Mouse (Mus musculus) midbrain, embryonic 14.5 days (tissue): ENCODE results near the gene Zzz3. TPM values are rescaled to one million over a fixed set of nuclear protein-coding genes. Genes with fewer than 3 reads are reported as not detected.
"Not testable (repeated sequence)": the region's sequence is repeated elsewhere in the genome, so short reads cannot be mapped to it uniquely, and the experiment has no call there.

Source experiments
- ATAC-seq: fragments of 200-750 bp; cut with Nextera tagmentation; 2 replicates; pipeline ENCODE4 v1.8.0; 2017; ENCODE audit warnings: moderate number of reproducible peaks, moderate library complexity; ENCODE audit not compliant: low FRiP score, low TSS enrichment
- DNase-seq: peaks from one replicate; pipeline ENCODE4 v3.0.0-alpha.2; 2015
- H3K27ac ChIP-seq: fragments of 300-500 bp; sonication (generic); replicated peaks from 2 replicates; pipeline ENCODE4 v1.5.1; 2014; ENCODE audit warnings: mild to moderate bottlenecking, low read depth, low read length, moderate library complexity
- H3K27me3 ChIP-seq: fragments of 300-500 bp; sonication (generic); 2 replicates; pipeline ENCODE4 v1.6.1; 2014; ENCODE audit warnings: low read length, control low read depth, mixed read lengths; ENCODE audit not compliant: control insufficient read depth, insufficient read depth
- H3K36me3 ChIP-seq: fragments of 300-500 bp; sonication (generic); 2 replicates; pipeline ENCODE4 v1.6.1; 2014; ENCODE audit warnings: low read length, control low read depth; ENCODE audit not compliant: control insufficient read depth, insufficient read depth
- H3K4me1 ChIP-seq: fragments of 300-500 bp; sonication (generic); 2 replicates; pipeline ENCODE4 v1.6.1; 2014; ENCODE audit warnings: mild to moderate bottlenecking, antibody characterized with exemption, low read length, control low read depth; ENCODE audit not compliant: control insufficient read depth, insufficient read depth
- H3K4me2 ChIP-seq: fragments of 300-500 bp; sonication (generic); 2 replicates; pipeline ENCODE4 v1.6.1; 2014; ENCODE audit warnings: mild to moderate bottlenecking, low read length, moderate library complexity
- H3K4me3 ChIP-seq: fragments of 300-500 bp; sonication (generic); replicated peaks from 2 replicates; pipeline ENCODE4 v1.5.1; 2014; ENCODE audit warnings: low read depth, low read length
- H3K9ac ChIP-seq: fragments of 300-500 bp; sonication (generic); replicated peaks from 2 replicates; pipeline ENCODE4 v1.6.1; 2014; ENCODE audit warnings: mild to moderate bottlenecking, low read length, moderate library complexity
- H3K9me3 ChIP-seq: fragments of 300-500 bp; sonication (generic); 2 replicates; pipeline ENCODE4 v1.6.1; 2016; ENCODE audit warnings: low read length, control low read depth, mixed read lengths; ENCODE audit not compliant: control insufficient read depth
- WGBS: fragments of 180-500 bp; shearing (Covaris S2); extraction: QIAGEN DNeasy Blood & Tissue Kit; methylation state at CpG from one replicate; pipeline ENCODE4 v1.1.7; 2014; 5-methylcytosine and 5-hydroxymethylcytosine counted together
- polyA plus RNA-seq: library from polyadenylated mRNA; unstranded; fragments of >200 nt; fragmentation: Nextera tagmentation; extraction: Ambion mirVana; gene quantifications from 2 replicates; pipeline ENCODE4 v1.2.1, GENCODE M21; 2014

Gene Zzz3
- polyA plus RNA-seq, 1 experiment from 2014 or later = 46.7 TPM

DNA sequence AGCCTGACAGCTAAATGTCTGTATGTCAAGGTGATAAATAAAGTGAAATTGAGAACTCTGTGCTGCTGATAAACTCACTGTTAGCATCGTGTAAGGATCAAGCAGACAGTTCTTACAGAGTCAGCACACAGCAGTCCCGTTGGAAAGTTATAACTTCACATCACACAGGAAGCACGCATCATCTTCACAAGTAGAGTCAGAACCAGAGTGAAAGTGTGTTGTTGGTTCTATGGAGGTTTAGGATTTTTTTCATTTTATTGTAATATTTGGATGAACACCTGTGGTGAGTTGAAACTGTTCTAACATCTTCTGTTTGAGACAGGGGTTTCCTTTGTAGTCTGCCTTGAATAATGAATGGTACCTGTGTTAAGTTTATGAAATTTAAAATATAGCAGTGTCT is 48.8 kb downstream of the Zzz3 start:
- H3K4me1 ChIP-seq = no peaks in the 10 kb centered on the region
- no peak overlapping the region for H3K4me2 ChIP-seq
- no peaks in the 10 kb centered on the region for H3K27me3 ChIP-seq
- 97% methylated on average over 3 of the region's 3 CpGs for WGBS
- H3K36me3 ChIP-seq = no peaks in the 10 kb centered on the region
- ATAC-seq = no peak
- no peak overlapping the region for H3K27ac ChIP-seq
- no peak overlapping the region for H3K9ac ChIP-seq
- no peaks in the 10 kb centered on the region for H3K9me3 ChIP-seq
- H3K4me3 ChIP-seq = no peak overlapping the region
- DNase-seq = no peak

DNA sequence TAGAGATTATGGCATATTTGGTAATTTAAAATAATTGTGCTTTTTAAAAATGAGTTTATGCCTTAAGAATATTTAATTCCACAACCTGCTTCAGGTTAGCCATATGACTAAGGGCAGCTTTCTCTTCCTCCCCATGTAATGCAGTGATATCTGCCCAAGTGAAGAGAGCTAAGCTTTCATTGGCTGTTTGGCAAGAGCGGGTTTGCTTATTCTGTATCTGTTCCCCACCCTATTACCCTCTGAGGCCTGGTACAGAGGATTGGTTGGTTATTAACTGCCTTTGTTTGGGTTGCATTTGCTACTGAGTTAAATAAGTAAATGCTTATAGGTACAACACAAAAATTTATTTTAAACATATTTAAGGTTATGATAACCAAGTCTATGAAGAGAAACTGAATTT is 51.7 kb downstream of the Zzz3 start:
- H3K4me2 ChIP-seq = no peak overlapping the region
- H3K27ac ChIP-seq = no peak overlapping the region
- H3K9me3 ChIP-seq = no peaks in the 10 kb centered on the region
- H3K9ac ChIP-seq = no peak overlapping the region
- no peaks in the 10 kb centered on the region for H3K27me3 ChIP-seq
- ATAC-seq = no peak
- DNase-seq = no peak
- H3K36me3 ChIP-seq = peaks cover 18% of the 10 kb centered on the region
- H3K4me1 ChIP-seq = no peaks in the 10 kb centered on the region
- H3K4me3 ChIP-seq = no peak overlapping the region
- 97% methylated on average over 1 of the region's 1 CpGs for WGBS

DNA sequence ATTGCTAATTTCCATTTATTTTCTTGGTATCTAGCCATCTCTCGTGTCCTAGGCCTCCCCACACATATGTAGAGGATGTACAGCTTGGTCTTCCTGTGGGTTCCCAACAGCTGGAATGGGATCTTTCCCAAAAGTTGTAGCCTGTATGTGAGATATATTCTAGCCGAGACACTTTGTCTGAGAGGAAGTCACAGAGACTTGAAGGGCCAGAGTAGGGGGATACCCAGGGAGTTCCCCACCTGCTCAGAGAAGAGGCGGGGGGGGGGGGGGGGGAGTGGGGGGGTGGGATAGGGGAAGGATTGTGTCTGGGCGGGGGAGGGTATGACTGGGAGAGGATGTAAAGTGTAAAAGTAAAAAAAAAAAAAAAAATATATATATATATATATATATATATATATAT is 57.9 kb downstream of the Zzz3 start:
- no peak for DNase-seq
- no peak overlapping the region for H3K4me2 ChIP-seq
- no peak overlapping the region for H3K9ac ChIP-seq
- no peak overlapping the region for H3K27ac ChIP-seq
- ATAC-seq = no peak
- peaks cover 59% of the 10 kb centered on the region for H3K36me3 ChIP-seq
- H3K4me1 ChIP-seq = no peaks in the 10 kb centered on the region
- no peak overlapping the region for H3K4me3 ChIP-seq
- H3K9me3 ChIP-seq = no peaks in the 10 kb centered on the region
- H3K27me3 ChIP-seq = no peaks in the 10 kb centered on the region
- WGBS = 87% methylated on average over 4 of the region's 4 CpGs

DNA sequence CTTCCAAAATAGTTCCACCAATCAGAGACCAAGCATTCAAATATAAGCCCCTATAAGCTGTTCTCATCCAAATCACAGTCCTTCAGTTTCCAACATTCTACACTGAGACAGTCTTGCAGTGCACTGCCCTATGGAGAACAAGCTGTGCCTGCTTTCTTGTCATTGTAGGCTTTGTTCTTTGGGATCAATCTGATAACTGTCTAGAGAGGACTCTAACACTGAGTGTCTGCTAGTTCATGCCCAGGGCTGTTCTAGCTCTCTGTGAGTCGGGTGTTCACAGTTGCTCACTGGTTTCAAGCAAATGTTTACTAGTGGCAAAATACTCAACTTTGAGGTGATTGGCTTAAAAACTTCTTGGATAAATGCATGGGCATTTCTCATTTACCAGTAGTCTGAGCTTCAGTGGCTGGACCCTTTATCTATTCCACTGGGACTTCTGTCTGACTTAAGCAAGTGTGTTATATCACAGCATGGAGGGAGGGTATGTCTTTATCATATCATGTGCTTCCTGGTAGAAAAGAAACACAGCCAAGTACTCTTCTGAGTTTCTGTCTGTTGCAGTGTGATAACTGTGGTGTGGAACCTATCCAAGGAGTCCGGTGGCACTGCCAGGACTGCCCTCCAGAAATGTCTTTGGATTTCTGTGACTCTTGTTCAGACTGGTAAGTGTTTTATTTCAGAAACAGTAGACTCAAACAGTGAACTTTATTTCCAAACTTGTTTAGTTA is 62.2 kb downstream of the Zzz3 start:
- Histone ChIP-seq H3K36me3 (peaks cover 48% of the 10 kb centered on the region), H3K27me3 (no peaks in the 10 kb centered on the region), H3K4me1 (no peaks in the 10 kb centered on the region), H3K9ac (no peak overlapping the region), H3K4me2 (no peak overlapping the region), H3K9me3 (no peaks in the 10 kb centered on the region), H3K27ac (no peak overlapping the region), H3K4me3 (no peak overlapping the region)
- DNase-seq = no peak
- no peak for ATAC-seq
- 99% methylated on average over 2 of the region's 2 CpGs for WGBS

DNA sequence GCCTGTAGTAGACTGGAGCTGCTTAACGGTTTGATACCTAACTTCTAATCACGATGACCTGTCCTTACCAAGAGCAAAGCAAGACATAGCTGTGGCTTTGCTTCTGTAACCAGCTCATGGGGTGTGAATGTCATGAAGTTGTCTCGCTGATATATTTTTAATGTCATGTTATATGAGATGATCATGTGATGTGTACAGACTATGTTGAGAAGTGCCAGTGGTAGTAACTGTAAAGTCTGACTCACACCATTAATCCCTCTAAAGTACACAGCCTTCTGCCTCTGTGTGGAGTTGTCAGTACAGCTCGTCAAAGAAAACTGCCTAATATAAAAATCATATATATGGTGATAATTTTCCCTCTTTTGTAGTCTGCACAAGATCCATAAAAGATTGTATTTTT is 63.6 kb downstream of the Zzz3 start:
- H3K4me3 ChIP-seq, DNase-seq, H3K4me1 ChIP-seq, H3K27me3 ChIP-seq, H3K27ac ChIP-seq, H3K4me2 ChIP-seq, ATAC-seq, H3K9me3 ChIP-seq, H3K9ac ChIP-seq: not testable (repeated sequence)
- H3K36me3 ChIP-seq = peaks cover 48% of the 10 kb centered on the region
- WGBS = 98% methylated on average over 4 of the region's 4 CpGs

DNA sequence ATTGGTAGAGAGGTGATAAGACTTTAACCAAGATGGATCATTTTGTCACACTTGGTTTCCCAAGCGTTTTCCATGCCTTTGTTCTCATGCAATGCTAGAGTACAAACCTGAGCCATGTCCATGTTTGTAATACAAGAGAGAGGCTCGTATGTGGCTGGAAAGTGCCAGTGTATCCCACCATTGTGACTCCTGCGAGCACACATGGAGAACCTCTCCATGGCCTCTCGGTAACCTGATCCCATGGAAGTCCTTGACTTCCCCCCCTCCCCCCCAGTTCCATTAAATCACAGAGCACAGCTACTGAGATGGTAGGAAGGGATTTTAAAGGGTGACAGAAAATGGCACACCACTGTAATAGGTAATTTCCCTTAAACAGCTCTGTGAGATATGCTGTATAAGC is 65.5 kb downstream of the Zzz3 start:
- no peak overlapping the region for H3K4me3 ChIP-seq
- H3K27ac ChIP-seq = no peak overlapping the region
- peaks cover 35% of the 10 kb centered on the region for H3K36me3 ChIP-seq

DNA sequence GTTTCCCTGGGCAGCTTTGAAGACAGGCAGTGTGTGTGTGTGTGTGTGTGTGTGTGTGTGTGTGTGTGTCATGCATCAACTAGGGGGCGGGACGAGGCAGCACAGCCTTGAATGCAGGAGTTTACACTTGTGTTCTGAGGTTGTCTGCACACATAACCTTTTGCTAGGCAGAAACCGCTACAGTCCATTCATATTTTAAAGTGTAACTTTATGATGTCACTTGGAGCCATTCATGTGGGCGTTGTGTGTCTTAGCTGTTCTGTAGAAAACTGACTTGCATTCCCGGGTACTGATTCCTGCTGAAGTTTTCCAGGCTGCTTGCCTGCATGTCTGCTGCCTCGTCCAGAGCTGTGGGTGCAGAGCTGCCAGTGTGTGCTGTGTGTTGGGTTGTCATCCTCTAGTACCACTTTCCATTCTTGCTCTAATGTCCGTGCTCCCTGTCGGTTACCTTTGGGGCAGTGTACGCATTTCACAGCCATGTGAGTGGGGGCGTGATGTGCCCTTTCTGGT is 66.8 kb downstream of the Zzz3 start:
- H3K27me3 ChIP-seq = no peaks in the 10 kb centered on the region

More for the DNA sequence above, 65.5 kb downstream of the Zzz3 start:
- Histone ChIP-seq H3K4me2 (no peak overlapping the region), H3K9ac (no peak overlapping the region), H3K27me3 (no peaks in the 10 kb centered on the region), H3K9me3 (no peaks in the 10 kb centered on the region), H3K4me1 (no peaks in the 10 kb centered on the region)
- WGBS = 63% methylated on average over 4 of the region's 4 CpGs
- no peak for ATAC-seq
- no peak for DNase-seq

GRCm38 (mm10) chr3:152462900-152463299 is 67.6 kb downstream of the Zzz3 start:
- peaks cover 14% of the 10 kb centered on the region for H3K36me3 ChIP-seq
- no peak for ATAC-seq
- no peak overlapping the region for H3K4me2 ChIP-seq
- no peak overlapping the region for H3K9ac ChIP-seq
- DNase-seq = no peak
- no peak overlapping the region for H3K4me3 ChIP-seq
- H3K9me3 ChIP-seq = no peaks in the 10 kb centered on the region
- 94% methylated on average over 10 of the region's 10 CpGs for WGBS
- H3K27ac ChIP-seq = no peak overlapping the region
- H3K4me1 ChIP-seq = no peaks in the 10 kb centered on the region
- no peaks in the 10 kb centered on the region for H3K27me3 ChIP-seq

More for the DNA sequence above, 66.8 kb downstream of the Zzz3 start:
- no peak overlapping the region for H3K9ac ChIP-seq
- H3K4me1 ChIP-seq = no peaks in the 10 kb centered on the region
- ATAC-seq (no peak), DNase-seq (no peak)
- H3K9me3 ChIP-seq = no peaks in the 10 kb centered on the region
- 93% methylated on average over 10 of the region's 10 CpGs for WGBS
- H3K4me2 ChIP-seq = no peak overlapping the region
- no peak overlapping the region for H3K27ac ChIP-seq
- peaks cover 22% of the 10 kb centered on the region for H3K36me3 ChIP-seq
- H3K4me3 ChIP-seq = no peak overlapping the region

GRCm38 (mm10) chr3:152464462-152464861 is 69.2 kb downstream of the Zzz3 start:
- Histone ChIP-seq H3K4me3 (no peak overlapping the region), H3K4me2 (no peak overlapping the region), H3K9ac (no peak overlapping the region), H3K27ac (no peak overlapping the region), H3K9me3 (no peaks in the 10 kb centered on the region), H3K36me3 (peaks cover 8% of the 10 kb centered on the region), H3K27me3 (no peaks in the 10 kb centered on the region), H3K4me1 (no peaks in the 10 kb centered on the region)
- 100% methylated on average over 3 of the region's 3 CpGs for WGBS
- no peak for DNase-seq
- no peak for ATAC-seq
